Mouse (Mus musculus) kidney, embryonic 16.5 days (tissue): ENCODE results near the gene Klhdc4. TPM values are rescaled to one million over a fixed set of nuclear protein-coding genes. Genes with fewer than 3 reads are reported as not detected.

Experiments
- ATAC-seq: fragments of 200-750 bp; cut with Nextera tagmentation; 2 replicates; pipeline ENCODE4 v1.8.0; 2017; ENCODE audit warnings: moderate TSS enrichment; ENCODE audit not compliant: low FRiP score, low TSS enrichment
- H3K27ac ChIP-seq: fragments of 300-500 bp; sonication (generic); 2 replicates; pipeline ENCODE4 v1.5.1; 2014; ENCODE audit warnings: low read length
- H3K27me3 ChIP-seq: fragments of 300-500 bp; sonication (generic); 2 replicates; pipeline ENCODE4 v1.6.1; 2014; ENCODE audit warnings: low read length, control low read depth, mixed read lengths; ENCODE audit not compliant: insufficient read depth
- H3K36me3 ChIP-seq: fragments of 300-500 bp; sonication (generic); 2 replicates; pipeline ENCODE4 v1.6.1; 2014; ENCODE audit warnings: low read length, control low read depth, mixed read lengths; ENCODE audit not compliant: insufficient read depth
- H3K4me1 ChIP-seq: fragments of 300-500 bp; sonication (generic); 2 replicates; pipeline ENCODE4 v1.6.1; 2014; ENCODE audit warnings: low read length, control low read depth, mixed read lengths; ENCODE audit not compliant: insufficient read depth
- H3K4me2 ChIP-seq: fragments of 300-500 bp; sonication (generic); replicated peaks from 2 replicates; pipeline ENCODE4 v1.6.1; 2014; ENCODE audit warnings: low read depth, low read length
- H3K4me3 ChIP-seq: fragments of 300-500 bp; sonication (generic); 2 replicates; pipeline ENCODE4 v1.5.1; 2014; ENCODE audit warnings: mild to moderate bottlenecking, low read length
- H3K9ac ChIP-seq: fragments of 300-500 bp; sonication (generic); replicated peaks from 2 replicates; pipeline ENCODE4 v1.6.1; 2014; ENCODE audit warnings: low read length
- H3K9me3 ChIP-seq: fragments of 300-500 bp; sonication (generic); 2 replicates; pipeline ENCODE4 v1.6.1; 2016; ENCODE audit warnings: low read length, control low read depth
- WGBS: fragments of 180-500 bp; shearing (Covaris S2); extraction: QIAGEN DNeasy Blood & Tissue Kit; methylation state at CpG from one replicate; pipeline ENCODE4 v1.1.7; 2014; 5-methylcytosine and 5-hydroxymethylcytosine counted together
- polyA plus RNA-seq: library from polyadenylated mRNA; unstranded; fragments of >200 nt; fragmentation: Nextera tagmentation; extraction: Ambion mirVana; gene quantifications from 2 replicates; pipeline ENCODE4 v1.2.1, GENCODE M21; 2015

Gene Klhdc4
- polyA plus RNA-seq, 1 experiment from 2014 or later: 48.4 TPM

- H3K36me3 ChIP-seq: peaks cover 38% of the 10 kb centered on the region
- no peaks in the 10 kb centered on the region for H3K9me3 ChIP-seq
- no peak for ATAC-seq
- H3K27ac ChIP-seq: no peak overlapping the region
- WGBS: 88% methylated on average over 8 of the region's 8 CpGs
- no peaks in the 10 kb centered on the region for H3K4me1 ChIP-seq
- no peak overlapping the region for H3K4me2 ChIP-seq
- H3K4me3 ChIP-seq: no peak overlapping the region
- no peak overlapping the region for H3K9ac ChIP-seq
- no peaks in the 10 kb centered on the region for H3K27me3 ChIP-seq
Measured at GRCm38 (mm10) chr8:121795461-121795860, 33.9 kb downstream of the Klhdc4 start.

- Histone ChIP-seq H3K4me3 (no peak overlapping the region), H3K36me3 (peaks cover 32% of the 10 kb centered on the region), H3K9me3 (no peaks in the 10 kb centered on the region), H3K27me3 (no peaks in the 10 kb centered on the region), H3K9ac (no peak overlapping the region), H3K4me2 (no peak overlapping the region), H3K4me1 (no peaks in the 10 kb centered on the region), H3K27ac (no peak overlapping the region)
- no peak for ATAC-seq
- WGBS: 40% methylated on average over 3 of the region's 3 CpGs
Measured at GRCm38 (mm10) chr8:121794151-121794550, 35.2 kb downstream of the Klhdc4 start.

DNA sequence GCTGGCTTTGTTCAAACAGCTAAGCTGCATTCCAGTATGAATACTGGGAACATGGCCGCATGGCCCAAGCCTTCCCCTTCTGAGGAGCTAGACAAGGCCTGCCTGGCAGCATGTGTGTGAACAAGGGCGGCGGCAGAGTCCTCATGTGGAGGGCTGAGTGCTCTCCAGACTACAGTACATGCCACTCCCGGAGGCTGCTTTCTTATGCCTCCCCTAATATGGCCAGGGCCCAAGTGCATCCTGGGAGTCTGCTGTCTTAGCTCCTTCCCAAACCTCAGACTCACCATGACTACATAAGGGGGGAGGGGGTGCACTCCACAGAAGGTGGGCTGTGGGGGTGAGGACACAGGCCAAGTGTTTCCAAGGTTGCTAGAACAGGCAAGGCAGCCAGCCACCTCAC is 36.7 kb downstream of the Klhdc4 start:
- WGBS: 83% methylated on average over 4 of the region's 4 CpGs
- H3K9me3 ChIP-seq: no peaks in the 10 kb centered on the region
- H3K27ac ChIP-seq: no peak overlapping the region
- H3K4me2 ChIP-seq: no peak overlapping the region
- no peak for ATAC-seq
- no peaks in the 10 kb centered on the region for H3K27me3 ChIP-seq
- no peak overlapping the region for H3K9ac ChIP-seq
- H3K36me3 ChIP-seq: peaks cover 21% of the 10 kb centered on the region; the same call in 1 of the 2 replicates
- no peaks in the 10 kb centered on the region for H3K4me1 ChIP-seq
- no peak overlapping the region for H3K4me3 ChIP-seq

DNA sequence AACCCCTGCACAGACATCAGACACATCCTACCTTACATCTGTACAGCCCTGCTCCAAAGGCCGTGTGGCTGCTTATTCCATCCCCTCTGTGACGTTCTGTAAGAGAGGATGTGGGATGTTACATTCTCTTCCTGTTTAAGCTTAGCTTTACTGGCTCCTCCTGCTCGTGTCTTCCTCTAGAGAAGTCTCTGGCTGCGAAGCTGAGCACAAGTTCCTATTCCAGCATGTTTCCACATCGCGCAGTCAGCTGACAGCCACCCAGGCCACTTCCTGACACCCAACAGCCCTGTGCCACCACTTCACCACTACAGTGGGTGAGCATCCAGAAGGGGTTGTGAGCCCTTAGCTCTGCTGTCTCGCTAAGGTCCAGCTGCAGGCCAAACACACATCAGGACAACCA is 37.2 kb downstream of the Klhdc4 start:
- Histone ChIP-seq H3K27ac (no peak overlapping the region), H3K27me3 (no peaks in the 10 kb centered on the region), H3K9ac (no peak overlapping the region), H3K4me2 (no peak overlapping the region), H3K9me3 (no peaks in the 10 kb centered on the region), H3K4me1 (no peaks in the 10 kb centered on the region), H3K4me3 (no peak overlapping the region), H3K36me3 (peaks cover 16% of the 10 kb centered on the region; the same call in 1 of the 2 replicates)
- ATAC-seq: no peak
- WGBS: 77% methylated on average over 7 of the region's 7 CpGs

DNA sequence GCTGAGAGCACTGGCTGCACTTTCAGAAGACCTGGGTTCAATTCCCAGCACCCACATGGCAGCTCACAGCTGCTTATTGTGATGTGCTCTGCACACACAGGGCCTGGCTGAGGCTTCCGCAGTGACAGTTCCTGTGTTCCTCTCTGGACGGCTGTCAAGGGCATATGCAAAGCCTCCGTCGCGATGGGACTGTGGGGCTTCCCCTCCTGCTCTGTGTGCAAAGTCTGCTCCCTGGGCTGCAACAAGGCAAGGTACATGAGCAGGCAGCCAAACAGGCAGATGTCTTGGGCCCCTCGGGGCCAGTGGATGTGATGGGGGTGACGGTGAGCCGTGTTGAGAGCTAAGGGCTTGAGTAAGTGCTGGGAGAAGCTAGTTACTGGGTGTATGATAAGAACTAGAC is 40.6 kb downstream of the Klhdc4 start:
- 89% methylated on average over 8 of the region's 8 CpGs for WGBS
- no peak for ATAC-seq
- no peak overlapping the region for H3K4me2 ChIP-seq
- H3K27me3 ChIP-seq: no peaks in the 10 kb centered on the region
- H3K36me3 ChIP-seq: no peaks in the 10 kb centered on the region
- H3K9me3 ChIP-seq: no peaks in the 10 kb centered on the region
- H3K27ac ChIP-seq: no peak overlapping the region
- H3K9ac ChIP-seq: no peak overlapping the region
- no peak overlapping the region for H3K4me3 ChIP-seq
- no peaks in the 10 kb centered on the region for H3K4me1 ChIP-seq

DNA sequence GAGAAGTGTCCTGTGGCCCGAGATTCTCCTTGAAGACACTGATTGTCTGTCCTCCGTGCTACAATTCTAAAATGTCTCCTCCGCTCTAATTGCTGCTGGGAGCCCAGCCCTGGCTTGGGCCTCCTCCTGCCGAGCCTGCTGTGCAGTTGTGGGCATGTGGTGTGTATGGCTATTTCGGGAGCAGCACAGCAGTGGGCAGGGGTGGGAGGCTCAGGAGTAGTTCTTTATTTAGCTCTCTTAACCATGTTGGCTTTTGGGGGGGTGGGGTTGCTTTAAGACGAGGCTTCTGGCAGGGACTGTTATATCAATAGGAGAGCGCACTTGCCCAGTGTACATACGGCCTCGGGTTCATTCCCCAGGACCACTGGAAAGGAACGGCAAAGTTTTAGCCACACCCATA is 42.8 kb downstream of the Klhdc4 start:
- Histone ChIP-seq H3K4me1 (no peaks in the 10 kb centered on the region), H3K9me3 (no peaks in the 10 kb centered on the region), H3K27ac (no peak overlapping the region), H3K36me3 (no peaks in the 10 kb centered on the region), H3K27me3 (no peaks in the 10 kb centered on the region), H3K4me2 (no peak overlapping the region), H3K9ac (no peak overlapping the region), H3K4me3 (no peak overlapping the region)
- ATAC-seq: no peak
- WGBS: 30% methylated on average over 10 of the region's 10 CpGs

DNA sequence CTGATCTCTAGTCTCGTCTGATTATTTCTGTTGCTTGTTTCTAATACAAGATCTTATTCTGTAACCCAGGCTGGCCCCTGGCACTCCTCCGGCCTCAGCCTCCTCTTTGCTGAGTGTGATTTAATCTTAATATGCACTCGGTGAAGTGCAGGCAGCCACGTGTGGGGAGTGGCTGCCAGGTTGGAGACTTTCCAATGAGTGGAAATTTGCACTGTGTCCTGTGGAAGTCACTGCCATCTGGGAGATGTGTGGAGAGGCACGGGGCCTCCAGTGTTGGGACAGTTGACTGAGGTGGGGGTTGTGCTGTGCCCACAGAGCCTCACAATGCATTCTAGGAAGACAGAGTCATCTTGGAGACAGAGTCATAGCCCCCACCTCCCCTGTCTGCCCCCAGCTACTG is 46.9 kb downstream of the Klhdc4 start:
- 57% methylated on average over 5 of the region's 5 CpGs for WGBS
- Histone ChIP-seq H3K9me3 (no peaks in the 10 kb centered on the region), H3K4me3 (no peak overlapping the region), H3K4me1 (peaks cover 6% of the 10 kb centered on the region; the same call in 1 of the 2 replicates), H3K36me3 (no peaks in the 10 kb centered on the region), H3K4me2 (no peak overlapping the region), H3K27ac (no peak overlapping the region), H3K27me3 (no peaks in the 10 kb centered on the region), H3K9ac (no peak overlapping the region)
- no peak for ATAC-seq

DNA sequence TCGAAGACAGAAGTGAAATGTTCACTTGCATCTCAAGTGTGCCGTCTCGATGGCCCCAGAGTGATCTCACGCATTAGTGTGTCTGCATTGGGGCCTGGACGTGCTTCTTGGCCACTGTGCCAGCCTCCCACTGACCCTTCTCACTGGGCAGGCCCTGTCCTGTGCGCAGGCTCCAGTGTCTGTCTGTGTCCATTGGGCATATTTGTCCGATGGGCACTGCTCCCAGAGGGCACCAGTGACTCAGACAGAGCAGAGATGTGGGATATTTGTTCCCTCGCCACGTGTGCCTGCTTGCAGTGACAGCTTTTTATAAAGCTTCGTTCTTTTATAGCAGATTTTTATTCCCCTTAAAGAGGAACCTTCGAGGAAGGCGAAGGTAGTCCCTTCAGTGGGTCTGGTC is 55.5 kb downstream of the Klhdc4 start:
- H3K4me1 ChIP-seq: peaks cover 6% of the 10 kb centered on the region; the same call in 1 of the 2 replicates
- no peak overlapping the region for H3K9ac ChIP-seq
- 91% methylated on average over 12 of the region's 12 CpGs for WGBS
- H3K27me3 ChIP-seq: no peaks in the 10 kb centered on the region
- H3K36me3 ChIP-seq: no peaks in the 10 kb centered on the region
- no peaks in the 10 kb centered on the region for H3K9me3 ChIP-seq
- H3K4me3 ChIP-seq: no peak overlapping the region
- no peak overlapping the region for H3K27ac ChIP-seq
- no peak for ATAC-seq
- H3K4me2 ChIP-seq: no peak overlapping the region

DNA sequence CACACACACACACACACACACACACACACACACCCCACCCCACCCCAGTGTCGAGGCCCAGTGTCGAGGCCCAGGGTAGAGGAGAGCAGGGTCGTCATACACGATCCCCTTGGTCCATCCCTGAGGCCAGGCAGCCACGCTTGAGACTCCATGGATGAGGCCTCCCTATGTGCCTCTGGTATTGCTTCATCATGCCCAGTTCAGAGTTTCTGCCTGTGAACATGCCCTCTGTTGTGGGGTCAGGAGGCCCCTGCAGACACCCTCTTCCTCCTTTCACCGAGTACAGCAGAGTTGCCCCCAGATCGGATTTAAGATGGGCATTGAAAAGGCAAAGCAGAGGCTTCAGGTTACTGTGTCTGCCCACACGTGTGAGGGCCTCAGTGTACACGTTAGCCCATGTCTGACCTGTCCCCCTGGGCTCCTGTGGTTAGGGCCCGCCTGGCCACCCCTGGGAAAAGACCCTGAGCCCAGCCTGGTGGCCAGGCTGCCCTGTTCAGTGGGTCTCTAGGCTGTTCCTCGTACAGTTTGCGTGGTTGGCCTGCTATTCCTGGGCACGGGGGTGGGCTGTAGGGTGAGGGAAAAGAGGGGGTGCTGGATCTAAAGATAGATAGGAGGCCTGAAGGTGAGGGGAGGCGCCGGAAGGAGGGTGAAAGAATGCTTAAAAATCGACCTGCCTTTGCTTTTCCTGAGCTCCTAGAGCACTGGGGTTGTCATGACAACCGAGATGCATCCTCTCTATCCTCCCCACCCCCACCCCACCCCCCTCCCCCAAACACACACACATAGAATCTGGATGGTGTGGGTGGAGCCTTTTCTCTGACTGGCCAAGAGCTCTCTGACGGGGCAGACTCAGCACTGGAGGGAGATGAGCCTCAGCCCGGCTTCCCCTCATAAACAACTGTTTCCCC is 58.3 kb downstream of the Klhdc4 start:
- no peak for ATAC-seq
- Histone ChIP-seq H3K27me3 (no peaks in the 10 kb centered on the region), H3K9ac (no peak overlapping the region), H3K4me1 (no peaks in the 10 kb centered on the region), H3K4me2 (no peak overlapping the region), H3K27ac (no peak overlapping the region), H3K9me3 (no peaks in the 10 kb centered on the region), H3K4me3 (no peak overlapping the region), H3K36me3 (no peaks in the 10 kb centered on the region)
- WGBS: 26% methylated on average over 19 of the region's 19 CpGs

GRCm38 (mm10) chr8:121769621-121770020 is 59.7 kb downstream of the Klhdc4 start:
- no peaks in the 10 kb centered on the region for H3K27me3 ChIP-seq
- H3K36me3 ChIP-seq: no peaks in the 10 kb centered on the region
- H3K4me1 ChIP-seq: no peaks in the 10 kb centered on the region
- no peak overlapping the region for H3K4me3 ChIP-seq
- no peaks in the 10 kb centered on the region for H3K9me3 ChIP-seq
- WGBS: 95% methylated on average over 2 of the region's 2 CpGs
- no peak overlapping the region for H3K27ac ChIP-seq
- no peak overlapping the region for H3K9ac ChIP-seq
- H3K4me2 ChIP-seq: no peak overlapping the region
- no peak for ATAC-seq
